Mouse (Mus musculus) olfactory bulb, adult 2 months (tissue): ENCODE data around the gene Pigb.

Experiments used
- CTCF ChIP-seq: fragments of 200-500 bp; IDR thresholded peaks from 2 replicates; pipeline ENCODE4 v1.5.1; 2012; ENCODE audit warnings: low read depth, mild to moderate bottlenecking, low read length, moderate library complexity; ENCODE audit not compliant: insufficient read depth
- POLR2A ChIP-seq: fragments of 200-500 bp; IDR thresholded peaks from 2 replicates; pipeline ENCODE4 v1.6.1; 2012; ENCODE audit warnings: mild to moderate bottlenecking, low read depth, low read length, moderate library complexity; ENCODE audit not compliant: insufficient read depth

- TF ChIP-seq CTCF = no peak
- no peak for TF ChIP-seq POLR2A
Measured at GRCm38 (mm10) chr9:73070971-73071659, 30.9 kb upstream of the Pigb start.
